Mouse (Mus musculus): Measurements from ENCODE around the gene Cant1. TPM values are rescaled to one million over a fixed set of nuclear protein-coding genes. Genes with fewer than 3 reads are reported as not detected.

The Cant1 gene
- total RNA-seq, 2 experiments from 2014 or later, result 20.4 to 22.0 TPM

GRCm38 (mm10) chr11:118431100-118431948 lies 12.4 kb upstream of the Cant1 start:
- intact Hi-C loops (cut with DNase I), result no loop called here
- DNase-seq, result no peak

DNA sequence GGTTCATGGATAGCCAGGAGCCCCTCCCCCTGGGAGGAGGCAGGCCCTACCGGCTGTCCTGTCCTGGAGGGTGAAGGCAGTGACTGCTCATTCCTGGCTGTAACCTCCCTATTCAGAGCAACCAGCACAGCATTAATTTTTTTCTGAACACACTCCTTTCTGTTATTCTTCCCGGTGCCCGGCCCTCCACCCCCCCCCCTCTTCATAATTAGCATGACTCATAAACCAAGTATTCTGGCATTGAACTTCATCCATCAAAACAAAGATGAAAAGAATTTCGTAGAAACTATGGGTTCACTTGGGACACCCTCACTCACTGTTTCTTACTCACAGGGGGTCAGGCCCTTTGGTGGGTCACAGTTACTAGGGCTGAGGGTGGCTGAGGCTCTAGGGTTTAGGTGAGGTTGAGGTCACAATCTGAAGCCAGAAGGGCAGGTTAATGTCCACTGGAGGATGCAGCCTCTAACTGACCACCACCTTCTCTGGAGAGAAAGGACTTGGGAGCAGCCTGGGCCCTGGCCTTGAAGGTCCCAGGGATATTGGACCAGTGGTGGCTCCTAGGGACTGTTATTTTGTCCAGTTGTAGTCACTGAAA lies 11.5 kb upstream of the Cant1 start:
- no peak for DNase-seq
- intact Hi-C loops (cut with DNase I), result no loop called here

- intact Hi-C loops (cut with DNase I), result no loop called here
- DNase-seq, result peak; percentile 54 to 63
Observed at GRCm38 (mm10) chr11:118428944-118429709, 10.2 kb upstream of the Cant1 start.

DNA sequence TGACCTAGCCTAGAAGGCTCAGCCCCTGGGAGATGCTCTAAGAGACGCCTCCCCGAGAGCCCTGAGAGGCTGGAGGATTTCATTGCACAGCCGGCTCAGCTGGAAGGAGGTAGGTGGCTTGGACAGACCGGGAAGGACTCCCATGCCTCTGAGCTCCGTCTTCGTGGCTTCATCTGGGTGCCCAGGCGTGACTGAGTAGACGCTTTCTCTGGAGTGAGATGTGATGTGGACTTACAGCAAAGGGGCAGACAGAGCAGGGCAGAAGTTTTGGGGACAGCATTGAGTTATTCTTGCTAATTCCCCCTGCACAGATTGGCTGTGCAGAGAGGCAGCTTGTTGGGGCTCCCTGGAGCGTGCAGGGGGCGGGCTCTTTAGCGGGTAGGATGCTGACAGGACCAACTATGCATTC lies 9.6 kb upstream of the Cant1 start:
- peak; percentile 61 to 67 for DNase-seq
- intact Hi-C loops (cut with DNase I), result no loop called here

- intact Hi-C loops (cut with DNase I), result no loop called here
- peak; percentile 67 to 68 for DNase-seq
Observed at GRCm38 (mm10) chr11:118427986-118428385, 9.1 kb upstream of the Cant1 start, which contains the start of gene C1qtnf1. TSS of gene C1qtnf1 (plus strand) at chr11:118428203.

GRCm38 (mm10) chr11:118427266-118427779 lies 8.4 kb upstream of the Cant1 start:
- intact Hi-C loops (cut with DNase I), result no loop called here

GRCm38 (mm10) chr11:118426765-118427164 lies 7.9 kb upstream of the Cant1 start:
- intact Hi-C loops (cut with DNase I), result no loop called here
- DNase-seq, result no peak

More at GRCm38 (mm10) chr11:118427266-118427779, 8.4 kb upstream of the Cant1 start:
- DNase-seq, result no peak

DNA sequence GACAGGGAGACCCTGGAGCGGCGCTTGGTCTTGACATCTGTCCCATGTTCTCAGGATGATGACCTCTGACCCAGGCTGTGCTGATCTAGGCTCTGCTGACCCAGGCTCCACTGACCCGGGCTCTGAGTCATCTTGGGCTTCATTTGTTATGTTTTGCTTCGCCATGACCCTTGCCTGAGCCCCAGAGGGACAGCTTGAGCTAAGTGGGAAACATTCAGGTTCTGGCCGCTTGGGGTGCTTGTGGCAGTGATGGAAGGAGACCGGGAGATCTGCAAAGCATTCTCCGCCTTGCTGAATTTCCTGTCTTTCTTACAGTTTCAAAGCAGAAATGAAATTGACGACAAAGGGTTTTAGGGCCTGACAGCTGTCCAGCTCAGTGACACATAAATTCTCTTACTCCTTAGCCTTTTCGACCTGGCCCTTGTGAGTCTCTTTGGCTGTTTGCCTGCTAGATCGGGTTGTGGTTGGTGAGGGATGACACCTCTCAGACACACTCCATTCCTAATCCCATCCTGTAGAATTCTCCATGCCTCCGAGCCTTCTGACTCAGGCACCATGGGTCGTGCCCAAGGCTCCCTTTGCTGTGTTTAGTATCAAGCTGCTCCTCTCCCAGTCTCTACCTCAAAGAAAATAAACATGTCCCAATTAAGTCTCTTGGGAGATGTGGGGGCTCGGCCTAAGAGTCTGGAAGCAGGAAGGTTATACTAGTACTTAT lies 5.9 kb upstream of the Cant1 start:
- DNase-seq, result peak in 1 of 2 experiments; percentile 34
- intact Hi-C loops (cut with DNase I), result no loop called here

DNA sequence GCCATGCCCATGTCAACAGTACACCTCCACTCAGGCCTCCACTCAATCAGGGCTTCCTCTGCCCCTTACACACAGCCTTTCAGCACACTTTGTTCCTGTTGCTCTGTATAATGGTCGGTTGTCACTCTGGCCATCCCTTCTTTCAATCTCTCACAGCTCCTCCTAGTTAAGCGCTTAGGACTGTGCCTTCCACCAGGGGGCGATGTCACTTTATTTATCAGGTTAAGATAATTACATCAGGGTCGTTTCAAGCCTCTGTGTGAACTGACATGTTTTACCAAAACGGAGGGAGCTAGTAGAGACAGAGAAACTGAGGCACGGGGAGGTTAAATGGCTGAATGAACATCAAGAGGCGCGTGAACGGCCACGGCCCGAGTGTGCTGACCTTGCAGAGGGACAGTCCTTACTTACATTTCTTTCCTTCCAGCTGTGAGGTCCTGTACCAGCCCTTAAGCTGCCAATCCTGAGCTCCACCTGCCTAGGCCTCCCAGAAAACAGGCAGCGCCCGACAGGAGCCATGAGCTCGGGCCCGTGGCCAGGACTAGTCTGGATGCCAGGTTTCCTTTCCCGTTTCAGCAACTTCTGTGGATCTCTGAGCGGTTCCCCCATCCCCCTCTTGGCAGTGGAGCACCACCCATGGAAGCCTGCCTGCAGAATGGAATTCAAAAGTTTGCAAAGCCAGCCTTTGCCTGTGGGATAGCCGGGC lies 4.5 kb upstream of the Cant1 start:
- intact Hi-C loops (cut with DNase I), result loop anchor here (1.0 kb wide), 2 partner anchors 20 to 68 kb away; no protein-coding TSS in a partner anchor

DNA sequence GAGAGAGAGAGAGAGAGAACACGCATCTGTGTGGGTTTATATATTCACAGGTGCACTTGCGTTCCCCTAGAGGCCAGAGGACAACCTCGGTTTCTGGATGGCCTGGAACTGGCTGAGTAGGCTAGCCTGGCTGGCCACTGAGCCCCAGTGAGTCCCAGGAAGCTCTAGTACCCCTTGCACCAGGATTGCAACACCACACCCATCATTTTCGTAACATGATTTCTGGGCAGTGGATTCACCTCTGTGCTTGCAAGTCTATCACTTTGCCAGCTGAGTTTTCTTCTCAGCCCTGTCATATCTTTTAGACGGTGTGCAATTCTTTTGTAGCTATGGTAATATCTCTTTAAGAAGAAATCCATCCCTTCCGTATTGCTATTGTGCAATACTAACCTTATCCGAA lies 1.4 kb upstream of the Cant1 start:
- no peak for DNase-seq
- intact Hi-C loops (cut with DNase I), result no loop called here

More for the DNA sequence above, 4.5 kb upstream of the Cant1 start:
- DNase-seq, result peak; percentile 88 to 94

- no peak for DNase-seq
- intact Hi-C loops (cut with DNase I), result no loop called here
Observed at GRCm38 (mm10) chr11:118418442-118418833, 448 bp downstream of the Cant1 start.

DNA sequence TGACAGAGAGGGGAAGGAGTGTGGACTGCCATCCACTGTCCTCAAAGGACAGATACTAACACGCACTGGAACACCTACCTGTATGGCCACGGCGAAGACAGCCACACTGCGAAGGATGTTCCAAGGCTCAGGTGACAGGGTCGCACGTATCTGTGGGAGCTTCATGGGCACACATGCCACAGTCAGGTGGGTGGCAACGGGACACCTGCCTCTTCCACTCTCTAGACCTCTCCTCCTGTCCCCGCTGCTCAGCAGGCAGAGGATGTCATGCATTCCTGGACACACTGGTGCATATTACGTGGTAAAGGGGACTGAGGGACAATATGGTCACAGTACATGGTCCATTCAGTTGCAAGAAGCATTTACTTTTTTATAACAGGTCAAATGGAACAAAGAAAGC lies 1.4 kb downstream of the Cant1 start:
- DNase-seq, result no peak
- intact Hi-C loops (cut with DNase I), result no loop called here

DNA sequence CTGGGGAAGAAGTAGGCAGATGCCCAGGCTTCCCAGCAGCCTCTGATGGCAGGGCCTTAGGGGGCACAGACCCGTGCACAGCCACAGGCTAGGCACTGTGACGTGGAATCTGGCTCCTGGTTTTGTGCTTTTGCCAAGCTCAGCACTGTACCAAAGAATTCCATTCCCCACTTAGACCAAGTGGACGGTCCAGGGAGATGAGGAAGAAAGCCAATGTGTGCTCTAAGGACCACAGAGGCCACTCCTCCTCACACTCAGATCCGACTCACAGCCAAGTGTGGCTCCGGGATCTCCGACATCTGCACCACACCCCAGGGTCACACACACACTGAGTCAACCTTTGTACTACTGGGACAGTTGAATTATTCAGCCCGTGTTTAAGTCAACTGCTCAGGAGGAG lies 2.8 kb downstream of the Cant1 start:
- peak in 1 of 2 experiments; percentile 34 for DNase-seq
- intact Hi-C loops (cut with DNase I), result no loop called here

- no peak for DNase-seq
- intact Hi-C loops (cut with DNase I), result no loop called here
Observed at GRCm38 (mm10) chr11:118415630-118416029, 3.3 kb downstream of the Cant1 start.

DNA sequence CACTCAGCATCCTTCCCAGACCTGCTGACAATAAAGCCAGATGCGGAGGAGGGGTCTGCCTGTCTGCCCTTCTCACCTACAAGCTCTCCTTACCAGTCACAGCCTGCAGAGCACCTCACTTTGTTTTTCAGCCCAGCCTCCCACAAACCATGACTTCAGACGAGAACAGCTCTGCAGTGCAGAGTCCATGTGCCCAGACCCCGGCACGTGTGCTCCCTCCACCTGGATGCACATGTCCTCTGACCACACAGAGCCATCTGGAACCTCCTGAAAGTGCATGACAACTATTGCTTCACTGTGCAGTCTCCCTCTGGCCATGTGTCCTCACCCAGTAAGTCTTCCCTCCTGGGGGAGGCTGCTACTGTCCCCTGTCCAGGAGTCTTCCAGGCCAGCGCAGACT lies 4.6 kb downstream of the Cant1 start:
- intact Hi-C loops (cut with DNase I), result no loop called here
- DNase-seq, result no peak

DNA sequence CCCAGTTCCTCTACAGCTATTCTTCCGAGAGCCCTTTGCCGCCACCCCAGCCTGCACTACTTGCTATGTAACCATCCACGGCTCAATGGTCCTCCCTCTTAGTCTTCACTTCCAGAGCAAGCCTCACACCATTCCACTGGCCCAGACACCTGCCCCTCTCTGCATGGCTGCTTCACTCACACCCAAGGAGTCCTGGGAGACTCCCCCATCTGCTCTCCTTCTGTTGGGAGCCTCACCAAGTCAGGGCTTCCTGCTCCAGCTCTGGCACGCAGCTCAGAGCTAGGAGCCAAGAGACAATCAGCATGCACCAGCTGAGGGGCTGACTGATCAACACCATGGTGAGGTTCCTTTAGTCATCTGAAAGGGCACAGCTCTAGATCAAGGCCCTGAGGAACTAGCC lies 5.8 kb downstream of the Cant1 start:
- intact Hi-C loops (cut with DNase I), result no loop called here
- peak in 1 of 2 experiments; percentile 27 for DNase-seq

DNA sequence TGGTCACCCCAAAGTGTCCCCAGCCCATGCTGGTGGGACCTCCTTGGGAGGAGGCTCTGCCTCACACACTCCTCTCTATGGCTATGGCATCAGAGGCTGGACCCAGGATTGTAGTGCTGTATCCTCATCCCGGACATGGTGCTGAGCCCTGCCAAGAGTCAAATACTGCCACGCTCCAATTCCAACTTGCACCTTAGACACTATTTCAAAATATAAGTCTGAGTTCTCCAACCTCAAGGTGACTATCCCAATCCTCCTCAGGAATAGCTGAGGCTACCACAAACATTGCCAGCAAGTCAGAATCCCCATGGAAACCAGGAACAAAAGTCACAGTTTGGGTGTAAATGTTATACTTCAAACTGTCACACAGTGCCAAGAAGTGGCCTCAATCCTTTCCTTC lies 6.3 kb downstream of the Cant1 start:
- intact Hi-C loops (cut with DNase I), result no loop called here
- no peak for DNase-seq

DNA sequence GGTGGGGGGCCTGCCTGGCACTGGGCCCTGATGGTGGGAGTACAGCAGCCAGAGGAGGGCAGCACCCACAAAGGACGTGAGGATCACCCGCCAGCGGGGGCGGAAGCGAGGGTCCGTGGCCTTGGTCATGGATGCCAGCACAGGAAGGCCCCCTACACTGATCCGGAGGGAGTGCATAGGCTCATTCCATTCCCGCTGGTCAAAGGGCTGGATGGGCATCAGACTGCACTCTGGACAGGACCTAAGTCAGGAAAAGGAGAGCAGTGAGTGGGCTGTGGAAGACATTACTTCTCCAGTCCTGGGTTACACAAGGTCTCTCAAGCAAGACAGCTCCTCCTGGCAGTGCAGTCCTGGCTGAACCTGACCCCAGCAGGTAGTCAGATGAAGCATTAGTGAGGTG lies 7.6 kb downstream of the Cant1 start:
- no peak for DNase-seq
- intact Hi-C loops (cut with DNase I), result no loop called here

DNA sequence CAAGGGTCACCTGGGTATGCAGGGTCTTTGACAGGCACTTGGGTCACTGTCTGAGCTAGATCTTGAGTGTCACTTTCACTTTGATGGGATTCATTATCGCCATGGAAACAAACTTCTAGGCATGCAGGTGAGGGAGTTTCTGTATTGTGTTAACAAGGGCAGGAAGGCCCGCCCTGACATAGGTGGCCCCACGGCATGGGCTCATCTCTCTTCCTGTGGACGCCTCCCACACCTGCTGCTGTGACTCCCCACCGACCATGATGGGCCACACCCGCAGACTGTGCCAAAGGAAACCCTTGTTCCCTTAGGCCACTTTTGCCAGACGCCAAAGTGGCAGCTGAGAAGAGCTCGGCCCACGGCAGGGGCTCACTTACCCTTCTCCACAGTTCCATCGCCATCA lies 8.4 kb downstream of the Cant1 start:
- intact Hi-C loops (cut with DNase I), result no loop called here
- no peak for DNase-seq

DNA sequence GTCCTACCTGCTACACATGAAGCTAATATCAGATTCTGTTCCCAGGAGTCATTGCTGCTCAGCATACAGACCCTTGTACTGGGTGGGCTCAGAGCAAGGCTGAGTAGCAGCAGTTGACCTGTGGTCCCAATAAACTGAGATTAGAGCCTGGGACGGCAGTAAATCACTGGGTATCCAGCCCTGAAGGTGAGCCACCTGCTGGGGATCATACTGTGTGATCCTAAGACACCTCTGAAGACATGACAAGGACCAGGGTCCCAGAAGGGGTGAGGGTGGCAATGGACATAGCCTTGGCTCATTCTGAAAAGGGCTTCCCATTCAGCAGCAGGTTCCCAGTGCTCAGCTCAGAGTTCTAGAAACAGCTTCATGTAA lies 8.8 kb downstream of the Cant1 start:
- no peak for DNase-seq
- intact Hi-C loops (cut with DNase I), result no loop called here
